Mouse (Mus musculus): Measurements from ENCODE around the gene BC029722. TPM values are rescaled to one million over a fixed set of nuclear protein-coding genes. Genes with fewer than 3 reads are reported as not detected.
A peak's percentile ranks its signal among the peaks of the same experiment; 100 is the strongest.

Gene BC029722
- polyA plus RNA-seq, 1 experiment from 2014 or later: 15.0 TPM

DNA sequence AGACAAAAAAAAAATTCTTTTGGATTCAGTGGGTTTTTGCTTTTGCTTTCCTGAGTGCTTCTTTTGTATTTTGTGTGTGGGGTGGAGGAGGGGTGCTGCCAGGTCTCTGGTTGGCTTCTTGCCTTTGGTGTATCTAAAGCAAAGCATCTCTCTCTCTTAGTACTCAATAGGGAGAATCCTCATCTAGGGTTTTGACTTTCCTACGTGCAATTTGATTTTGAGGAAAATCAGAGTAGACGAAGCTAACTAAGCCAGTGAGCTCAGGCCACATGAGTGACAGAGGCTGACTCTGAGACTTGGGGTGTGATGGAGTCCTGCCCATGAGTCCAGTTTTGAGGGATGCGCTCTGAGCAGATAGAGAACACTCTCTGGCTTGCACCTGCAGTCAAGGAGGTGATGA, 39.7 kb downstream of the BC029722 start:
- no peaks in the 10 kb centered on the region for H3K36me3 ChIP-seq (ENCODE audit: control insufficient read depth, insufficient read depth, low read length)

DNA sequence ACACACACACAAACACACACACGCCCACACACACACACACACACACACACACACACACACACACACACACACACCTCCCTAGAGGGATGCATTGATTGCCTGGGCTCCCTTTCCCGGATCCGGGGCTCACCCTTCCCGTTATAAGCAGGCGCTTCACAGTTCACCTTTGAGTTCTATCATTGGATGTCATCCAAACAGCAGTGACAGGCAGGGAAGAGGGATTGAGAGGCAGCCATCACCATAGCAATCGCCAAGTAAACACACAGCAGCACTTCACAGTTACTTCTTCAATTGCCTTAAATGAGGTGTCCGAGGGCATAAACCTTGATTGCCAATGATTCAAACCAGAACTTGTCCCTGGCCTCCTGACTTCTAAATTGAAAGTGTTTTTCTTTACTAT, 40.2 kb downstream of the BC029722 start:
- Histone ChIP-seq H3K36me3 (ENCODE audit: control insufficient read depth, insufficient read depth, low read length) (no peaks in the 10 kb centered on the region), H3K9me3 (ENCODE audit: control insufficient read depth, low read depth, low read length) (no peaks in the 10 kb centered on the region), H3K27ac (ENCODE audit: low read length) (no peak overlapping the region), H3K4me3 (ENCODE audit: low read depth, low read length) (no peak overlapping the region), H3K4me1 (ENCODE audit: control insufficient read depth, insufficient read depth, low read length) (0 out of 2 replicates have a peak, but pooled peaks cover 7% of the 10 kb centered on the region), H3K27me3 (ENCODE audit: control insufficient read depth, insufficient read depth, low read length) (peaks cover 14% of the 10 kb centered on the region; the same call in 1 of the 2 replicates), H3K9ac (replicated peaks; ENCODE audit: low read depth, low read length) (no peak overlapping the region), H3K4me2 (replicated peaks; ENCODE audit: low read depth, low read length) (no peak overlapping the region)
- 36% methylated on average over 7 of the region's 7 CpGs for WGBS
- no peak for ATAC-seq (ENCODE audit: insufficient number of reproducible peaks, insufficient read depth, low FRiP score, low read depth)

More for the DNA sequence above, 39.7 kb downstream of the BC029722 start:
- Histone ChIP-seq H3K9me3 (ENCODE audit: control insufficient read depth, low read depth, low read length) (no peaks in the 10 kb centered on the region), H3K4me3 (ENCODE audit: low read depth, low read length) (no peak overlapping the region), H3K9ac (replicated peaks; ENCODE audit: low read depth, low read length) (no peak overlapping the region), H3K4me1 (ENCODE audit: control insufficient read depth, insufficient read depth, low read length) (0 out of 2 replicates have a peak, but pooled peaks cover 7% of the 10 kb centered on the region), H3K27ac (ENCODE audit: low read length) (no peak overlapping the region), H3K4me2 (replicated peaks; ENCODE audit: low read depth, low read length) (no peak overlapping the region), H3K27me3 (ENCODE audit: control insufficient read depth, insufficient read depth, low read length) (peaks cover 12% of the 10 kb centered on the region; the same call in 1 of the 2 replicates)
- WGBS: 87% methylated on average over 3 of the region's 3 CpGs
- ATAC-seq (ENCODE audit: insufficient number of reproducible peaks, insufficient read depth, low FRiP score, low read depth): no peak

DNA sequence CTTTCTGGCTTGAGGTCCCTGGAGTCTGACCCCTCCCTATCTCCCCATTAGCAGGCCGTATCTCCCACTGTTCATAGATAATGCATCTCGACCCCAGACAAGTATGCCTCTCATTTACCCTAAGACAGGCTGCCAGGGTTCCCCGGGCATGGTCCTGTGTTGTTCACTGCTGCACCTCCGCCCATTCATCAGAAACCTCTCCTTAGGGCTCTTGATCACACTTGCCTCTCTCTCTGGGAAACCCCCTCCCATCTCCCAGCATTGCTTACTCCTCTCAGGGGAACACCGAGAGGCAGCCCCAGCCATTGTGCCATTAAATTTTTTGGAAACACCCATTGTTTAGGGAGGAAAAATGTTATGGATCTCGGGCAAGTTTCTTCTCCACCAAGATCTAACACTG, 41.2 kb downstream of the BC029722 start:
- 68% methylated on average over 6 of the region's 6 CpGs for WGBS
- 0 out of 2 replicates have a peak, but pooled peaks cover 7% of the 10 kb centered on the region for H3K4me1 ChIP-seq (ENCODE audit: control insufficient read depth, insufficient read depth, low read length)
- no peak overlapping the region for H3K4me2 ChIP-seq (replicated peaks; ENCODE audit: low read depth, low read length)

DNA sequence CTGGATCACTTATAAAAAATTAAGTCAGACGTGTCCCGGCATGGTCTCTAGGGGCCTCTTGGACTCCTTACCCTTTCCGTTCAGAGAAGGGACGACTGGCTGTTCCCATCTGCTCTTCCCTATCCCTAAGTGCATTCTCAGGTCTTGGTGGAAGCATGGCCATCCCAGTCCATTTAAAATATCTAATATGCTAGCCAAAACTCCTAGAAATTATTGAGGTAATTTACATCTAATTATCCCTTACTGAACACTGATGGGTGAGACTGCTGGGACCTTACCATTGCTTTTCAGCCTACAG, 41.6 kb downstream of the BC029722 start:
- Histone ChIP-seq H3K27ac (ENCODE audit: low read length) (no peak overlapping the region), H3K36me3 (ENCODE audit: control insufficient read depth, insufficient read depth, low read length) (no peaks in the 10 kb centered on the region), H3K9ac (replicated peaks; ENCODE audit: low read depth, low read length) (no peak overlapping the region), H3K4me1 (ENCODE audit: control insufficient read depth, insufficient read depth, low read length) (0 out of 2 replicates have a peak, but pooled peaks cover 7% of the 10 kb centered on the region), H3K4me3 (ENCODE audit: low read depth, low read length) (no peak overlapping the region), H3K27me3 (ENCODE audit: control insufficient read depth, insufficient read depth, low read length) (peaks cover 16% of the 10 kb centered on the region; the same call in 1 of the 2 replicates), H3K9me3 (ENCODE audit: control insufficient read depth, low read depth, low read length) (no peaks in the 10 kb centered on the region), H3K4me2 (replicated peaks; ENCODE audit: low read depth, low read length) (no peak overlapping the region)
- whole genome bisulfite sequencing: 76% methylated on average over 4 of the region's 4 CpGs
- ATAC-seq (ENCODE audit: insufficient number of reproducible peaks, insufficient read depth, low FRiP score, low read depth): no peak

More for the DNA sequence above, 41.2 kb downstream of the BC029722 start:
- no peak overlapping the region for H3K4me3 ChIP-seq (ENCODE audit: low read depth, low read length)
- H3K27ac ChIP-seq (ENCODE audit: low read length): no peak overlapping the region
- no peak for ATAC-seq (ENCODE audit: insufficient number of reproducible peaks, insufficient read depth, low FRiP score, low read depth)
- no peaks in the 10 kb centered on the region for H3K9me3 ChIP-seq (ENCODE audit: control insufficient read depth, low read depth, low read length)
- H3K9ac ChIP-seq (replicated peaks; ENCODE audit: low read depth, low read length): no peak overlapping the region
- H3K27me3 ChIP-seq (ENCODE audit: control insufficient read depth, insufficient read depth, low read length): peaks cover 16% of the 10 kb centered on the region; the same call in 1 of the 2 replicates
- no peaks in the 10 kb centered on the region for H3K36me3 ChIP-seq (ENCODE audit: control insufficient read depth, insufficient read depth, low read length)

DNA sequence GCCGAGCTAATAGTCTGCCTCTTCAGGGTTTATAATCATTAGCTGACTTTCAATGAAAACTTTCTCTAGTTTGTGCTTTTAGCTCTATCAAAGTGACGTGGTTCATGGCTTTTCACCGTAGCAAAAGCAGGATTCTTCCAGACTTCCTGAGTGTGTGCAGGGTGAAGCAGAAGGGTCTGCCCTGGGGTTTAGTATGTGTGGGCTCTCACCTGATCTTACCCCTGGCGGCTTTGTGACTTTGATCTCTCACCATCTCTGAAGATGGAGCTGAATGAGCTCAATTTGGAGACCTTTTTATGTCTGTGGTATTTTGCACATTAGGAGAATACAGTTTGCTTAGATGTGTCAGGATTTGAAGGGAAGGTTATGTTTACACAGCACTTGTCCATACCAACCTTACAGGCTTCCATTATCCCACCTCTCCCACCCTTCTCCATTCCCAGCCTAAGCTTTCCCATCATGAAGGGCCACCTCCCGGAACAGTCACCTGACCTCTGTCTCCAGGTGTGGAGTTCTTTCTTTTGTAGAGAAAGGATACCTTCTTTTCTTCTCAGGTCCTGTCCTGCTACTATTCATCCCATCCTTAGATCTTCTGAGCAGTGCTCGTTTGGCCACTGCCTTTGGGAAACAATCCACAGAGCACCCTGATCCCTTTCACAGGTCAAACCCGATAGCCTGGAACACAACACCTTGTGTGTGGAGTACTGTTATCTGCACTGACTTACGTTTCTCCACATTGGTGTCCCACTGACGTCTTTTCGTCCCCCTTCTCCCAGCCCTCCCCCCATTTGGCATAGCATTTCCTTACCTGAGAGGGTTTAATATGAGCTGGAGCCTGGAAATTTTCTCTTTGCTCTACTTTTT, 42.2 kb downstream of the BC029722 start:
- Histone ChIP-seq H3K27ac (ENCODE audit: low read length) (no peak overlapping the region), H3K27me3 (ENCODE audit: control insufficient read depth, insufficient read depth, low read length) (peaks cover 16% of the 10 kb centered on the region; the same call in 1 of the 2 replicates), H3K4me2 (replicated peaks; ENCODE audit: low read depth, low read length) (no peak overlapping the region), H3K4me1 (ENCODE audit: control insufficient read depth, insufficient read depth, low read length) (0 out of 2 replicates have a peak, but pooled peaks cover 7% of the 10 kb centered on the region), H3K9ac (replicated peaks; ENCODE audit: low read depth, low read length) (no peak overlapping the region), H3K36me3 (ENCODE audit: control insufficient read depth, insufficient read depth, low read length) (no peaks in the 10 kb centered on the region), H3K9me3 (ENCODE audit: control insufficient read depth, low read depth, low read length) (no peaks in the 10 kb centered on the region), H3K4me3 (ENCODE audit: low read depth, low read length) (no peak overlapping the region)
- ATAC-seq (ENCODE audit: insufficient number of reproducible peaks, insufficient read depth, low FRiP score, low read depth): no peak
- 57% methylated on average over 10 of the region's 10 CpGs for WGBS

DNA sequence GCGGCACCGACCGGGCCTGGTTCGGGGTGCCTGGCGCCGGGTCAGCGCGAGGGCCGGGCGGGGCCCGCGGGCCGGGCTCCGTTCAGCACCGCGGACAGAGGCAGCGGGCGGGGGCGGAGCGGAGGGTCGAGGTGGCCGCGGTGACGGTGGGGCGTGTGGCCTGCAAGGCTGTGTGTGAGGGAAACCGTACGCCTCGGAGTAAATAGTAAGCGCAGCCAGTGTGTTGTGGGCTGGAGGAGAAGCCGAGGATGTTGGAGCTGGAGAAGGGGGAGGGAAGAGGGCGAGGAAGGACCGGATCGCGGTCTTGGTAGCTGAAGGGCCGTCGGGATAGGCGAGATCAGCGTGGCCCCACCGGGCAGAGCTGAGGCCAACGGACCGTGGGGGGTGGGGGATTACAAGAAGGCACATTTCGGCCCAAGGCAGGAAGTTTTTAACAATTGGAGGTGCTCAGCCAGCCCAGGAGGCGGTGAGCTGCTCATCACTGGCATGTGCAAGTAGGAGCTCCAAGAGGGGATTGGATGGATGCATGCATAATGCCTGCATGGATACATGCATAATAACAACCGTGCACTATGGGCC, 43.5 kb downstream of the BC029722 start:
- peak; percentile 61; the same call in 1 of the 2 replicates for ATAC-seq (ENCODE audit: insufficient number of reproducible peaks, insufficient read depth, low FRiP score, low read depth)
- Histone ChIP-seq H3K27me3 (ENCODE audit: control insufficient read depth, insufficient read depth, low read length) (peaks cover 16% of the 10 kb centered on the region; the same call in 1 of the 2 replicates), H3K4me2 (replicated peaks; ENCODE audit: low read depth, low read length) (peak overlapping the region; percentile 95), H3K9me3 (ENCODE audit: control insufficient read depth, low read depth, low read length) (no peaks in the 10 kb centered on the region), H3K9ac (replicated peaks; ENCODE audit: low read depth, low read length) (no peak overlapping the region), H3K4me1 (ENCODE audit: control insufficient read depth, insufficient read depth, low read length) (0 out of 2 replicates have a peak, but pooled peaks cover 7% of the 10 kb centered on the region), H3K4me3 (ENCODE audit: low read depth, low read length) (peak overlapping the region; percentile 31), H3K27ac (ENCODE audit: low read length) (no peak overlapping the region), H3K36me3 (ENCODE audit: control insufficient read depth, insufficient read depth, low read length) (no peaks in the 10 kb centered on the region)
- 2% methylated on average over 44 of the region's 44 CpGs for whole genome bisulfite sequencing

DNA sequence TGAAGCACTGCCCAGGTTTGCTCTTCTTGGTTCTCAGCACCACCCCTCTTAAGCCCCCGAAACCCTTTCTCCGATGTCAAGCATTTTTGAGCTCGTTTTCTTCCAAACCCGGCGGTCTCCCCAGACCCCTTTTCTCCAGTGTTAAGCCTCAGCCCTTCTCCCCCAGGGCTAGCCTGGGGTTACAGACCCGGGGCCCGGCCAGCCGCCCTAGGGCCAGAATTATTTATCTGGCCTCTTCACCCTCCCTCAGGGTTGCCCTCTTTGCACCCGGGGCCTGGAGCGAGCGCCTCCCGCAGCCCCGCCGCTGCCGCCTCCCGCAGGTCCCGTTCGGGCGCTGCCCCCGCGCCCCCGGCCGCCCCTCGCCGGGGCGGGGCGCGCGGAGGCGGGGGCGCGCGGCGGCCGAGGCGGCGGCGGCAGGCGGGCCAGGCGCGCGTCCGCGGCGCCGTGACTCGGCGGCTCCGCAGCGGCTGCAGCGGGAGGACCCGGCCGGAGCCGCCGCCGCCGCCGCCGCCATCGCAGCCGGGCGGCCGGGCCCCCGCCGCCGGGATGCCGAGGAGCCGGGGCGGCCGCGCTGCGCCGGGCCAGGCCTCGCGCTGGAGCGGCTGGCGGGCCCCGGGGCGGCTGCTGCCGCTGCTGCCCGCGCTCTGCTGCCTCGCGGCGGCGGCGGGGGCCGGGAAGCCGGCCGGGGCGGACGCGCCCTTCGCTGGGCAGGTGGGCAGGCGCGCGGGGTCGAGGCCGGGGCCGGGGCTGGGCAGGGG, 44.1 kb downstream of the BC029722 start, which contains the start of gene Mmp24:
Gene Mmp24, plus strand, starts transcription at position 416 of the 758 bp plus-strand sequence.
- H3K27me3 ChIP-seq (ENCODE audit: control insufficient read depth, insufficient read depth, low read length): peaks cover 16% of the 10 kb centered on the region; the same call in 1 of the 2 replicates
- H3K4me1 ChIP-seq (ENCODE audit: control insufficient read depth, insufficient read depth, low read length): 0 out of 2 replicates have a peak, but pooled peaks cover 7% of the 10 kb centered on the region
- H3K27ac ChIP-seq (ENCODE audit: low read length): no peak within 1 kb of the TSS
- peak within 1 kb of the TSS; percentile 95 for H3K4me2 ChIP-seq (replicated peaks; ENCODE audit: low read depth, low read length)
- peak within 1 kb of the TSS; percentile 31 for H3K4me3 ChIP-seq (ENCODE audit: low read depth, low read length)
- H3K9ac ChIP-seq (replicated peaks; ENCODE audit: low read depth, low read length): no peak within 1 kb of the TSS; the same call in 1 of the 2 replicates
- ATAC-seq (ENCODE audit: insufficient number of reproducible peaks, insufficient read depth, low FRiP score, low read depth): no peak
- H3K36me3 ChIP-seq (ENCODE audit: control insufficient read depth, insufficient read depth, low read length): no peaks in the 10 kb centered on the region
- H3K9me3 ChIP-seq (ENCODE audit: control insufficient read depth, low read depth, low read length): no peaks in the 10 kb centered on the region
- 4% methylated on average over 39 of the region's 100 CpGs for WGBS

Measured in stomach, embryonic 14.5 days (tissue).